Mouse (Mus musculus) kidney, embryonic 15.5 days (tissue): Measurements from ENCODE around the gene Lingo4. TPM values are rescaled to one million over a fixed set of nuclear protein-coding genes. Genes with fewer than 3 reads are reported as not detected.

Experiments
- ATAC-seq: fragments of 200-750 bp; cut with Nextera tagmentation; replicated peaks from 2 replicates; pipeline ENCODE4 v1.8.0; 2017; ENCODE audit warnings: moderate TSS enrichment; ENCODE audit not compliant: low FRiP score
- H3K27ac ChIP-seq: fragments of 300-500 bp; sonication (generic); 2 replicates; pipeline ENCODE4 v1.5.1; 2015; ENCODE audit warnings: mild to moderate bottlenecking, inconsistent platforms
- H3K27me3 ChIP-seq: fragments of 300-500 bp; sonication (generic); 2 replicates; pipeline ENCODE4 v1.6.1; 2015; ENCODE audit warnings: inconsistent platforms
- H3K36me3 ChIP-seq: fragments of 300-500 bp; sonication (generic); 2 replicates; pipeline ENCODE4 v1.6.1; 2015; ENCODE audit warnings: inconsistent platforms
- H3K4me1 ChIP-seq: fragments of 300-500 bp; sonication (generic); 2 replicates; pipeline ENCODE4 v1.6.1; 2015; ENCODE audit warnings: inconsistent platforms
- H3K4me2 ChIP-seq: fragments of 300-500 bp; sonication (generic); 2 replicates; pipeline ENCODE4 v1.6.1; 2015; ENCODE audit warnings: moderate library complexity, mild to moderate bottlenecking, inconsistent platforms
- H3K4me3 ChIP-seq: fragments of 300-500 bp; sonication (generic); replicated peaks from 2 replicates; pipeline ENCODE4 v1.5.1; 2015; ENCODE audit warnings: mild to moderate bottlenecking, inconsistent platforms
- H3K9ac ChIP-seq: fragments of 300-500 bp; sonication (generic); 2 replicates; pipeline ENCODE4 v1.6.1; 2015; ENCODE audit warnings: mild to moderate bottlenecking, inconsistent platforms
- H3K9me3 ChIP-seq: fragments of 300-500 bp; sonication (generic); replicated peaks from 2 replicates; pipeline ENCODE4 v1.6.1; 2016; ENCODE audit warnings: inconsistent platforms
- WGBS: fragments of 180-500 bp; shearing (Covaris S2); methylation state at CpG from one replicate; pipeline ENCODE4 v1.1.7; 2015; ENCODE audit warnings: mixed read lengths; 5-methylcytosine and 5-hydroxymethylcytosine counted together
- polyA plus RNA-seq: library from polyadenylated mRNA; unstranded; fragments of >200 nt; fragmentation: Nextera tagmentation; extraction: Ambion mirVana; gene quantifications from 2 replicates; pipeline ENCODE4 v1.2.1, GENCODE M21; 2015

Gene Lingo4
- polyA plus RNA-seq, 1 experiment from 2014 or later = 0.32 TPM

DNA sequence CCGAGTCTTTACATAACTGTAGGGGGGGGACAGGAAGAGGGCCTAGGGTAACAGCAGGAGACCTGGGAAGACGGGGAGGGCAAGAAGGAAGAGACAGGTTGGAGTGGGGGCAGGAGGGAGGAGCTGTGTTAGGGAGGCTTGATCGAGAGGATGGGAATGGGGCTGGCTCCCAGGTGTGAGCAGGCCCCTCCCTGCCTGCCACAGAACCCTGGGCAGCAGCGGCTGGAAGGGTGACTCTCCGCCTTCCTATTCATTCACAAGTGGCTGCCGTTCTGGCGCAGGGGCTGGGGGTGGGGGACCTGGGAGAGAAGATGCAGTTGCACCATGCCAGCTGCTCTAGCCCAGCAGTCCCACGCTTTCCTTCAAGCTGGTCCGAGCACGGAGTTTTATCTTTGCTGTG is 25.2 kb upstream of the Lingo4 start:
- Histone ChIP-seq H3K4me1 (peaks cover 32% of the 10 kb centered on the region), H3K27ac (peak overlapping the region; percentile 62; the same call in 1 of the 2 replicates), H3K4me3 (peak overlapping the region; percentile 44), H3K4me2 (peak overlapping the region; percentile 63), H3K36me3 (no peaks in the 10 kb centered on the region), H3K27me3 (no peaks in the 10 kb centered on the region), H3K9ac (peak overlapping the region; percentile 36), H3K9me3 (no peaks in the 10 kb centered on the region)
- peak; percentile 63 for ATAC-seq
- WGBS = 2% methylated on average over 10 of the region's 10 CpGs

GRCm38 (mm10) chr3:94373597-94374011 is 24.7 kb upstream of the Lingo4 start:
- ATAC-seq = peak; percentile 77
- Histone ChIP-seq H3K27ac (peak overlapping the region; percentile 62; the same call in 1 of the 2 replicates), H3K4me1 (peaks cover 32% of the 10 kb centered on the region), H3K36me3 (no peaks in the 10 kb centered on the region), H3K9me3 (no peaks in the 10 kb centered on the region), H3K4me3 (peak overlapping the region; percentile 44), H3K27me3 (no peaks in the 10 kb centered on the region), H3K4me2 (peak overlapping the region; percentile 63), H3K9ac (peak overlapping the region; percentile 36; the same call in 1 of the 2 replicates)
- 0% methylated on average over 5 of the region's 5 CpGs for WGBS

GRCm38 (mm10) chr3:94374636-94375035 is 23.7 kb upstream of the Lingo4 start:
- Histone ChIP-seq H3K9me3 (no peaks in the 10 kb centered on the region), H3K4me1 (peaks cover 32% of the 10 kb centered on the region), H3K4me3 (no peak overlapping the region), H3K9ac (no peak overlapping the region), H3K27me3 (no peaks in the 10 kb centered on the region), H3K4me2 (no peak overlapping the region), H3K36me3 (no peaks in the 10 kb centered on the region), H3K27ac (no peak overlapping the region)
- ATAC-seq = no peak

GRCm38 (mm10) chr3:94375146-94375545 is 23.2 kb upstream of the Lingo4 start:
- no peaks in the 10 kb centered on the region for H3K27me3 ChIP-seq
- WGBS = 87% methylated on average over 2 of the region's 2 CpGs
- H3K4me1 ChIP-seq = peaks cover 33% of the 10 kb centered on the region
- no peaks in the 10 kb centered on the region for H3K9me3 ChIP-seq
- no peak for ATAC-seq
- no peak overlapping the region for H3K27ac ChIP-seq
- no peak overlapping the region for H3K4me2 ChIP-seq
- no peak overlapping the region for H3K9ac ChIP-seq
- no peaks in the 10 kb centered on the region for H3K36me3 ChIP-seq
- H3K4me3 ChIP-seq = no peak overlapping the region

DNA sequence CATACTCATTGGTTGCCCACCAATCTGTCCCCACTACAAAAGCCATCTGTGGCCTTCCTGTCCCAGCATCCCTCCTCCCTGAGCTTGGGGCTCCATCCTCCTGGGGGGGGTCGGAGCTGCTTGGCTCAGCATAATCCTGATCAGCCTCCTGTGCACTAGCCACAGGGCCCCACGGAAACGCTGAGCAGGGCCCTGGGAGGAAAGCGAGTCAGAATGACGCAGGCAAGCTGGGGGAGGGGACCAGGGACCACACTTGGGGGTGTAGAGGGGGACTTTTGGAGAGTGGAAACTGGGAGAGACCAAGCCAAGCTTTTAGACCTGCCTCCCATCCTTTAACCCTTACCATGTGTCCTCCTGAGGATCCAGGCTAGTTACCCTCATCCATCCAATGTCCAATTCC is 22.5 kb upstream of the Lingo4 start:
- Histone ChIP-seq H3K27ac (no peak overlapping the region), H3K9ac (no peak overlapping the region)
- ATAC-seq = no peak

GRCm38 (mm10) chr3:94377028-94377923 is 21.0 kb upstream of the Lingo4 start:
- ATAC-seq = no peak
- no peak overlapping the region for H3K27ac ChIP-seq
- 23% methylated on average over 13 of the region's 13 CpGs for WGBS
- H3K4me1 ChIP-seq = peaks cover 28% of the 10 kb centered on the region
- H3K9ac ChIP-seq = no peak overlapping the region
- H3K27me3 ChIP-seq = no peaks in the 10 kb centered on the region
- H3K9me3 ChIP-seq = no peaks in the 10 kb centered on the region
- no peak overlapping the region for H3K4me3 ChIP-seq
- H3K36me3 ChIP-seq = no peaks in the 10 kb centered on the region
- H3K4me2 ChIP-seq = no peak overlapping the region

More for the DNA sequence above, 22.5 kb upstream of the Lingo4 start:
- 59% methylated on average over 5 of the region's 5 CpGs for WGBS
- Histone ChIP-seq H3K4me1 (peaks cover 37% of the 10 kb centered on the region), H3K4me3 (no peak overlapping the region), H3K36me3 (no peaks in the 10 kb centered on the region), H3K4me2 (no peak overlapping the region), H3K9me3 (no peaks in the 10 kb centered on the region), H3K27me3 (no peaks in the 10 kb centered on the region)

GRCm38 (mm10) chr3:94379831-94380510 is 18.3 kb upstream of the Lingo4 start:
- no peaks in the 10 kb centered on the region for H3K27me3 ChIP-seq
- ATAC-seq = peak; percentile 41; the same call in 1 of the 2 replicates
- WGBS = 24% methylated on average over 9 of the region's 9 CpGs

DNA sequence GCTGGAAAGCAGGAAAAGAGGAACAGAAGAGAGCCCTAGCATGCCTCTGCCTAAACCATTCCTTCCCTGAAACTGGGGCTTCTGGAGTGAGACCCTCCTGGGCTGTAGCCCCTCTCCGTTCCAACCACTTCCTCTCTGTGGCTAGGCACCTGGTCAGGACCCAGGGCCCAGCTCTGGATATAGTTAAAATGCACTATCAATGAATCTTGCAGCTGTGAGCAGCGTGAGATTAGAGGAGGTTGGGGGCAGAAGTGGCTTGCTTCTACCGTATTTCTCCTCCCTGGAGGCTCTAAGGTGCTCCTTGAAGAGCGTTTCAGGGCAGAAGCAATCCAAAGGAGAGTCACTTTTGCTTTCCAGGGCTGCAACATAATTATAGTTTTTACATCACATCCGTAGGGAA is 16.0 kb upstream of the Lingo4 start:
- H3K27ac ChIP-seq = no peak overlapping the region
- no peaks in the 10 kb centered on the region for H3K9me3 ChIP-seq
- peaks cover 5% of the 10 kb centered on the region for H3K4me1 ChIP-seq
- H3K9ac ChIP-seq = no peak overlapping the region
- no peak overlapping the region for H3K4me3 ChIP-seq
- no peaks in the 10 kb centered on the region for H3K27me3 ChIP-seq
- no peak overlapping the region for H3K4me2 ChIP-seq
- no peak for ATAC-seq
- H3K36me3 ChIP-seq = no peaks in the 10 kb centered on the region
- WGBS = 71% methylated on average over 5 of the region's 5 CpGs

More at GRCm38 (mm10) chr3:94379831-94380510, 18.3 kb upstream of the Lingo4 start:
- Histone ChIP-seq H3K4me2 (no peak overlapping the region), H3K4me1 (peaks cover 5% of the 10 kb centered on the region), H3K36me3 (no peaks in the 10 kb centered on the region), H3K4me3 (no peak overlapping the region), H3K27ac (no peak overlapping the region), H3K9ac (no peak overlapping the region), H3K9me3 (no peaks in the 10 kb centered on the region)

DNA sequence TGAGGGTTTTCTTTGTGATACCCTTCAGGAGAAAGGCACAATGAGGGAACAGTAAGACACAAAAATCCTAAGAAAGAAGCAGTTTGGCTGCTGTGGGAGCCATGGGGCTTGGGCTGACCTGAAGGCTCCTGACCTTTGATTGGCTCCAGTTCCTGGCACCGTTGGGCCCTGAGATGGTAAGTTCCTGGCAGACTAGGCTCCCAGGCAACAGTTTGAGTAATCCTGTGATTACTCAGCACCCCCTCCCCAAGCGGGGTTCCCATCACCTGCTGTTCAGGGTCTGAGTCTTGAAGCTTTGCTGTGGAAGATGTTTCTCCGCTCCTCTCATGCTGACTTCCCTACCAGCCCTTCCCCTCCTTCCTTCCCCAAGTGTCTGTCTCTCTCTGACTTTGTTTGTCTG is 14.8 kb upstream of the Lingo4 start:
- no peak overlapping the region for H3K4me3 ChIP-seq
- no peaks in the 10 kb centered on the region for H3K9me3 ChIP-seq
- H3K9ac ChIP-seq = no peak overlapping the region
- H3K4me1 ChIP-seq = peaks cover 5% of the 10 kb centered on the region
- 65% methylated on average over 3 of the region's 3 CpGs for WGBS
- no peak for ATAC-seq
- H3K36me3 ChIP-seq = no peaks in the 10 kb centered on the region
- H3K27me3 ChIP-seq = no peaks in the 10 kb centered on the region
- H3K27ac ChIP-seq = no peak overlapping the region
- H3K4me2 ChIP-seq = no peak overlapping the region

DNA sequence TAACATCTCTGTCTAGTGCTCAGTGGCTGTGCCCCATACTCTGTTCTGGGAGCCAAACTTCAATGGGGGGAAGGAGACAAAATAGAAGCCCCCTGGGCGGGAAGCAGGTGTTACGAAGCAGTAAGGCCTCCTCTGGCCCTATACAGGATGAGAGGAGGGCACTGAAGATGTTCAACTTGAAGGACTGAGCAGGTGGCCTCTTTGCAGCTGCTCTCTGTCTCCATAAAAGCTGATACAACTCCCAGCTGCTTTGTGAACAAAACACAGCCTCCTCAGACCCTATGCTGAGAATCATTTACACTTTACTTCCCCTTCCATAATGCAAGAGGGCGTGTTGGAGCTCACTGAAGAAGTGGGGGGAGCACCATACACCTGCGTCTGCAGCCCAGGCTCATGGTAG is 11.6 kb upstream of the Lingo4 start:
- ATAC-seq = no peak
- no peaks in the 10 kb centered on the region for H3K4me1 ChIP-seq
- no peak overlapping the region for H3K9ac ChIP-seq
- H3K27me3 ChIP-seq = no peaks in the 10 kb centered on the region
- no peak overlapping the region for H3K27ac ChIP-seq
- H3K4me3 ChIP-seq = no peak overlapping the region
- WGBS = 60% methylated on average over 4 of the region's 4 CpGs
- H3K9me3 ChIP-seq = no peaks in the 10 kb centered on the region
- no peaks in the 10 kb centered on the region for H3K36me3 ChIP-seq
- no peak overlapping the region for H3K4me2 ChIP-seq

DNA sequence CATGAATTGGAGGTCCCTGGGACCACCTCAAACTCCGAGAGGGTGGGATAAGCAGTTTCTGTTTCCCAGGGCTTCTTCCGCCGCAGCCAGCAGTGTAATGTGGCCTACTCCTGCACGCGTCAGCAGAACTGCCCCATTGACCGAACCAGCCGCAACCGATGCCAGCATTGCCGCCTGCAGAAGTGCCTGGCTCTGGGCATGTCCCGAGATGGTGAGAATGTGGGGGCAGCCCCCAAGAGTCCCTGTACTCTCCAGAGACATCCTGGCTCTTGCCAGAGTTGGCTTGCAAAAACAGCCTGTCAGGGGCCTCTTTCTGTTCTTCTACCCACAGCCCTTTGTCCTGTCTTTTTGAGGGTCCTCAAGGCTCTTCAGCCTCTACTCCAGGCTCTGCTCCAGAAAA is 10.9 kb upstream of the Lingo4 start:
- Histone ChIP-seq H3K4me1 (no peaks in the 10 kb centered on the region), H3K9ac (no peak overlapping the region), H3K4me3 (no peak overlapping the region), H3K9me3 (no peaks in the 10 kb centered on the region), H3K27ac (no peak overlapping the region), H3K27me3 (no peaks in the 10 kb centered on the region), H3K36me3 (no peaks in the 10 kb centered on the region), H3K4me2 (no peak overlapping the region)
- no peak for ATAC-seq
- 86% methylated on average over 10 of the region's 10 CpGs for WGBS

GRCm38 (mm10) chr3:94388047-94388446 is 10.3 kb upstream of the Lingo4 start:
- no peaks in the 10 kb centered on the region for H3K4me1 ChIP-seq
- no peaks in the 10 kb centered on the region for H3K27me3 ChIP-seq
- no peak overlapping the region for H3K9ac ChIP-seq
- no peak overlapping the region for H3K27ac ChIP-seq
- H3K4me3 ChIP-seq = no peak overlapping the region
- H3K36me3 ChIP-seq = no peaks in the 10 kb centered on the region
- ATAC-seq = no peak
- no peak overlapping the region for H3K4me2 ChIP-seq
- WGBS = 68% methylated on average over 5 of the region's 5 CpGs
- H3K9me3 ChIP-seq = no peaks in the 10 kb centered on the region
